Mouse (Mus musculus): Measurements from ENCODE around the gene Smtnl2. TPM values are rescaled to one million over a fixed set of nuclear protein-coding genes. Genes with fewer than 3 reads are reported as not detected.
"Not testable (repeated sequence)": the region's sequence is repeated elsewhere in the genome, so short reads cannot be mapped to it uniquely, and the experiment has no call there.

Gene Smtnl2
- polyA plus RNA-seq, 1 experiment from 2014 or later = 4.7 TPM

DNA sequence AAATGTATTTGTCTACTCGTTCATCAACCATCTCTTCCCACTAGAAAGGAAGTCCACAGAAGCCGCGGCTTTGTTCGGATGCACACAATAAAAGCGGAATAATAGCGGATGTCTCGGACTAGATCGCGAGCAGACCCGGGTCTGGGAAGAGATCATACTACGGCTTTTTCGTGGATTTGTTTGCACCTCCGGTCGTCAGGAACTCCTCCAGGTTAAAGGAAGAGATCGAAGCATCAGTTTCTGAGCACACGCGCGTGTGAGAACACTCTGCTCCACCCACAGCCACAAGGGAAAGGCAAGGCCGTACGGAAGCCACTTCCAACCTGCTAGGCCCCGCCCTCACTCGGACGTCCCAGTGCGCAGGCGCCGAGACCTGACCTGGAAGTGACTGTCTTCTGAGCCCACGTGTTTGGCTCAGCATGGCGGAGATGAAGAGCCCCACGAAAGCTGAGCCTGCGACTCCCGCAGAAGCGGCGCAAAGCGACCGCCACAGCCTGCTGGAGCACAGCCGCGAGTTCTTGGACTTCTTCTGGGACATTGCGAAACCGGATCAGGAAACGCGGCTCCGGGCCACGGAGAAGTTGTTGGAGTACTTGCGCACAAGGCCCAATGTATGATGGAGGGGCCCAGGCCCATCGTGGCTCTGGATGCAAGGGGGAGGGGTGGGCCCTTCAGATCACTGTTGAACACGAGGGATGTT, 29.6 kb upstream of the Smtnl2 start, which contains the start of gene Mybbp1a:
TSS of gene Mybbp1a (plus strand) at position 391 of the 700 bp plus-strand sequence.
- DNase-seq (ENCODE audit: low spot score) (peak; percentile 99), ATAC-seq (ENCODE audit: low FRiP score) (peak; percentile 91)
- Histone ChIP-seq H3K4me3 (ENCODE audit: low read depth, low read length) (peak within 1 kb of the TSS; percentile 67), H3K4me1 (replicated peaks; ENCODE audit: control insufficient read depth, insufficient read depth, low read length) (no peaks in the 10 kb centered on the region; the same call in 1 of the 2 replicates), H3K9ac (ENCODE audit: low read depth, low read length) (peak within 1 kb of the TSS; percentile 73), H3K9me3 (ENCODE audit: control insufficient read depth, low read length) (no peaks in the 10 kb centered on the region), H3K4me2 (replicated peaks; ENCODE audit: low read depth, low read length) (peak within 1 kb of the TSS; percentile 64), H3K36me3 (ENCODE audit: control insufficient read depth, insufficient read depth, low read length) (peaks cover 17% of the 10 kb centered on the region), H3K27me3 (ENCODE audit: control insufficient read depth, insufficient read depth, low read length) (no peaks in the 10 kb centered on the region), H3K27ac (ENCODE audit: low read depth, low read length) (peak within 1 kb of the TSS; percentile 76)
- WGBS = under 1% methylated on average over 46 of the region's 46 CpGs

GRCm38 (mm10) chr11:72440597-72440964, 29.1 kb upstream of the Smtnl2 start:
- ATAC-seq (ENCODE audit: low FRiP score) = peak; percentile 28; the same call in 1 of the 2 replicates
- H3K9me3 ChIP-seq (ENCODE audit: control insufficient read depth, low read length) = not testable (repeated sequence)

GRCm38 (mm10) chr11:72438411-72438810, 26.9 kb upstream of the Smtnl2 start:
- no peaks in the 10 kb centered on the region for H3K27me3 ChIP-seq (ENCODE audit: control insufficient read depth, insufficient read depth, low read length)
- DNase-seq (ENCODE audit: low spot score) (no peak), ATAC-seq (ENCODE audit: low FRiP score) (no peak)
- H3K9me3 ChIP-seq (ENCODE audit: control insufficient read depth, low read length) = no peaks in the 10 kb centered on the region
- 72% methylated on average over 4 of the region's 4 CpGs for WGBS
- H3K4me2 ChIP-seq (replicated peaks; ENCODE audit: low read depth, low read length) = no peak overlapping the region
- H3K4me3 ChIP-seq (ENCODE audit: low read depth, low read length) = no peak overlapping the region
- H3K4me1 ChIP-seq (replicated peaks; ENCODE audit: control insufficient read depth, insufficient read depth, low read length) = no peaks in the 10 kb centered on the region; the same call in 1 of the 2 replicates
- H3K27ac ChIP-seq (ENCODE audit: low read depth, low read length) = no peak overlapping the region
- no peak overlapping the region for H3K9ac ChIP-seq (ENCODE audit: low read depth, low read length)
- H3K36me3 ChIP-seq (ENCODE audit: control insufficient read depth, insufficient read depth, low read length) = no peaks in the 10 kb centered on the region; the same call in 1 of the 2 replicates

More at GRCm38 (mm10) chr11:72440597-72440964, 29.1 kb upstream of the Smtnl2 start:
- not testable (repeated sequence) for H3K27me3 ChIP-seq (ENCODE audit: control insufficient read depth, insufficient read depth, low read length); H3K4me1 ChIP-seq (replicated peaks; ENCODE audit: control insufficient read depth, insufficient read depth, low read length); DNase-seq (ENCODE audit: low spot score)
- peak overlapping the region; percentile 64 for H3K4me2 ChIP-seq (replicated peaks; ENCODE audit: low read depth, low read length)
- H3K36me3 ChIP-seq (ENCODE audit: control insufficient read depth, insufficient read depth, low read length) = peaks cover 12% of the 10 kb centered on the region
- H3K4me3 ChIP-seq (ENCODE audit: low read depth, low read length) = peak overlapping the region; percentile 67
- H3K27ac ChIP-seq (ENCODE audit: low read depth, low read length) = peak overlapping the region; percentile 76
- peak overlapping the region; percentile 73 for H3K9ac ChIP-seq (ENCODE audit: low read depth, low read length)
- WGBS = 47% methylated on average over 6 of the region's 6 CpGs

DNA sequence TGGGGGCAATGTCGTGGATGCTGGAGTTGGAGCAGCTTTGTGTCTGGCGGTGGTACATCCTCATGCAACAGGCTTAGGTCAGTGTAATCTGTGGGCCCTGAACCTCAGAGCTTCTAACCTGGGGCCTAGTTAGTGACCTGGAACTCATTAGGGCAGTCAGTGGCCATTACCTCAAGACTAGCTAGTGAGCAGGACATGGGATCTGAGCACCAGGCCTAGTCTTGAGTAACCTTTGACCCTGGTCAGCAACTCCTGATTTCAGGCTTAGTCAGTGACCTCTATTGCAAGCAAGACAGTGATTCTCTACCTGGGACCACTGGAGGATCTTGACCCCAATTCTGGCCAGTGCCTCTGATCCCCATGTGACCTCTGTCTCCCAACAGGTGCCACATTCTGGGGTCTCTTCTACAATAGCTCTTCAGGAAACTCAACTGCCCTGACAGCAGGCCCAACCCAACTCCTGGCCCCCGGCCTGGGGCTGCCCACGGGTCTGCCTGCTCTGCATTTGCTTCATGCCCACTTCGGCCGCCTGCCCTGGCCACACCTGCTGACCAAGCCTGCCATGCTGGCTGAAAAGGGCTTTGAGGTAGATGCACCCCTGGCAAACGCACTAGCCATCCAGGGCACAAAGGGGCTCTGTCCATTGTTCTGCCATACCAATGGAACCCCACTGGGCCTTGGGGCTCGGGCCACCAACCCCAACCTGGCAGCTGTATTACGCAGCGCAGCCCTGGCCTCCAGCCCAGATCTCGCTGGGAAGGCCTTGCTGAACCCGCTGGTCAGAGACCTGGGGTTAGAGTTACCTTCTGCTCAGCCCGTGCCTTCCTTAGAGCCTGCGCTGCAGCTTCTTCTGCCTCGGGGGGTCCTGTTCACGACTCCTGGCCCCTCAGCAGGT, 25.5 kb upstream of the Smtnl2 start:
- no peak overlapping the region for H3K27ac ChIP-seq (ENCODE audit: low read depth, low read length)
- no peaks in the 10 kb centered on the region for H3K9me3 ChIP-seq (ENCODE audit: control insufficient read depth, low read length)
- WGBS = 80% methylated on average over 16 of the region's 16 CpGs
- no peaks in the 10 kb centered on the region for H3K27me3 ChIP-seq (ENCODE audit: control insufficient read depth, insufficient read depth, low read length)
- H3K9ac ChIP-seq (ENCODE audit: low read depth, low read length) = no peak overlapping the region
- no peaks in the 10 kb centered on the region for H3K36me3 ChIP-seq (ENCODE audit: control insufficient read depth, insufficient read depth, low read length)
- no peaks in the 10 kb centered on the region; the same call in 1 of the 2 replicates for H3K4me1 ChIP-seq (replicated peaks; ENCODE audit: control insufficient read depth, insufficient read depth, low read length)
- DNase-seq (ENCODE audit: low spot score) (no peak), ATAC-seq (ENCODE audit: low FRiP score) (no peak)
- no peak overlapping the region for H3K4me3 ChIP-seq (ENCODE audit: low read depth, low read length)
- H3K4me2 ChIP-seq (replicated peaks; ENCODE audit: low read depth, low read length) = no peak overlapping the region

DNA sequence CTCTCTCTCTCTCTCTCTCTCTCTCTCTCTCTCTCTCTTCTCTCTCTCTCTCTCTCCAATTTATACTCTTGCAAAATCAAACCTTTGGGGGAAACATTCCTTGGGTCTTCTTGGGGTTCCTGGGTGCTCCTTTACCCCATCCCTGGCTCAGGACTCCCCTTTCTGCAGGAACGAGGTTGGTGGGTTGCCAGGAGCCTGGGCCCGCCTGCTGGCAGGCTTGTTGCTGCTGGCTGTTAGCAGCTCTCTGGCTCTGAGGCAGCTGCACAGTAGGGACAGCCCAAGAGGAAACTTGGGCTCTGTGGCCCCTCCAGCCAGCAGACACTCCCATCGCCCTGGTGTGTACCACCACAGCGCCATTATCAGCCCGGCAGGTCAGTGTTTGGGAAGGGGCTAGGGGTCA, 24.8 kb upstream of the Smtnl2 start:
- Histone ChIP-seq H3K4me2 (replicated peaks; ENCODE audit: low read depth, low read length) (no peak overlapping the region), H3K4me3 (ENCODE audit: low read depth, low read length) (no peak overlapping the region), H3K36me3 (ENCODE audit: control insufficient read depth, insufficient read depth, low read length) (no peaks in the 10 kb centered on the region), H3K27ac (ENCODE audit: low read depth, low read length) (no peak overlapping the region), H3K9me3 (ENCODE audit: control insufficient read depth, low read length) (no peaks in the 10 kb centered on the region), H3K9ac (ENCODE audit: low read depth, low read length) (no peak overlapping the region), H3K4me1 (replicated peaks; ENCODE audit: control insufficient read depth, insufficient read depth, low read length) (no peaks in the 10 kb centered on the region), H3K27me3 (ENCODE audit: control insufficient read depth, insufficient read depth, low read length) (no peaks in the 10 kb centered on the region)
- WGBS = 80% methylated on average over 5 of the region's 5 CpGs
- DNase-seq (ENCODE audit: low spot score) = no peak
- no peak for ATAC-seq (ENCODE audit: low FRiP score)

DNA sequence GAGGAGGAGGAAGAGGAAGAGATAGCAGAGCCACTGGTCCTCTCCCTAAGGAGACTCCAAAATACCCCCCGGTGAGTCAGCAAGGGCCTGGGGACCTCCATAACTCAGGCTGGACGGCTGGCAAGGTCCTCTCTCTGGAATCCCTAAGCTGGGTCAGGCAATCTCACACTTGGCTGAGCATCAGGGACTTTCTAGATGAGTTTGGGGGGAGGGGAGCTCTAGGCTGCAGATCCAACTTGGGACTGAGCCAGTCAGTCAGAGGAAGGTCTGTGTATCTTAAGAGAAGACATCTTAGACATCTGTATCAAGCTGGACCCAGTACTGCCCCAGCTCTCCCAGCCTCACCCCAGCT, 24.2 kb upstream of the Smtnl2 start:
- no peaks in the 10 kb centered on the region for H3K36me3 ChIP-seq (ENCODE audit: control insufficient read depth, insufficient read depth, low read length)
- DNase-seq (ENCODE audit: low spot score) (no peak), ATAC-seq (ENCODE audit: low FRiP score) (no peak)

DNA sequence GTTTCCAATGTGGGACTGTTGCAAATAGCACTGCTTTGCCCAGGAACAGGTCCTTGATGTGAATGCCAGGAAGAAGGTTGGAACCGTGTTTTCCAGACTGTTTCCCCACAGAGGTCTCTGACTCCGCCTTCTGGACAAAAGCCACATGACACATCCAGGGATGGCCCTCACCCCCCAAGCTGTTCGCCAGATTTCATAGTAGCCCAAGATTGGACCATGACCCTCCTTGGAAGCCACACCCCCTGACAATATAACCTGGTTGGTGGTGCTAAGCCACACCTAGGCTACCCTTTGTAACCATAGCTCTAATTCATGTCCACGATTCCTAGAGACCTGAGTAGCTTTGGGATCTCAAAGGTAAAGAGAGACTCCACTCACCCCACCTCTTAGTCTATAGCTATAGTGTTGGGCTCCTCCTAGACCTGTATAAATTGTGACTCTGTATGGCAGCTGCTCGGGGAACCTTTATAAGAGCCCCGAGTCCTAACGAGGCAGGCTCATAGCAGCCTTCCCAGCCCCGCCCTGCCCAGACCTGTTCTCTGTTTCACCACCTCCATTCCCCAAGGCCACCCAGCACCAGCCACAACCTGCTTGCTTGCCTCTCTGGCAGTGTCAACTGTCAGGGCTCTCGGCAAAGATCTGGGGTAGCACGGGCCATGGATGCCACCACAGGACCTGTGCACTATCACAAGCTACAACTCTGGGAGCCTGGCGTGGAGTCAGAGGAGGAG, 23.6 kb upstream of the Smtnl2 start, which contains the start of gene Ggt6:
TSS of gene Ggt6 (plus strand) at position 564 of the 731 bp plus-strand sequence.
- H3K36me3 ChIP-seq (ENCODE audit: control insufficient read depth, insufficient read depth, low read length) = no peaks in the 10 kb centered on the region
- no peak within 1 kb of the TSS for H3K27ac ChIP-seq (ENCODE audit: low read depth, low read length)
- no peak within 1 kb of the TSS for H3K9ac ChIP-seq (ENCODE audit: low read depth, low read length)
- no peaks in the 10 kb centered on the region for H3K4me1 ChIP-seq (replicated peaks; ENCODE audit: control insufficient read depth, insufficient read depth, low read length)
- DNase-seq (ENCODE audit: low spot score) (no peak), ATAC-seq (ENCODE audit: low FRiP score) (no peak)
- H3K27me3 ChIP-seq (ENCODE audit: control insufficient read depth, insufficient read depth, low read length) = no peaks in the 10 kb centered on the region
- no peak within 1 kb of the TSS for H3K4me3 ChIP-seq (ENCODE audit: low read depth, low read length)
- 76% methylated on average over 11 of the region's 11 CpGs for WGBS
- no peak within 1 kb of the TSS for H3K4me2 ChIP-seq (replicated peaks; ENCODE audit: low read depth, low read length)
- no peaks in the 10 kb centered on the region for H3K9me3 ChIP-seq (ENCODE audit: control insufficient read depth, low read length)

More for the DNA sequence above, 24.2 kb upstream of the Smtnl2 start:
- Histone ChIP-seq H3K4me3 (ENCODE audit: low read depth, low read length) (no peak overlapping the region), H3K9ac (ENCODE audit: low read depth, low read length) (no peak overlapping the region), H3K27me3 (ENCODE audit: control insufficient read depth, insufficient read depth, low read length) (no peaks in the 10 kb centered on the region), H3K27ac (ENCODE audit: low read depth, low read length) (no peak overlapping the region), H3K4me2 (replicated peaks; ENCODE audit: low read depth, low read length) (no peak overlapping the region), H3K4me1 (replicated peaks; ENCODE audit: control insufficient read depth, insufficient read depth, low read length) (no peaks in the 10 kb centered on the region), H3K9me3 (ENCODE audit: control insufficient read depth, low read length) (no peaks in the 10 kb centered on the region)
- WGBS = 53% methylated on average over 2 of the region's 2 CpGs

GRCm38 (mm10) chr11:72430311-72431068, 19.0 kb upstream of the Smtnl2 start:
- H3K9ac ChIP-seq (ENCODE audit: low read depth, low read length); H3K36me3 ChIP-seq (ENCODE audit: control insufficient read depth, insufficient read depth, low read length); ATAC-seq (ENCODE audit: low FRiP score); H3K4me3 ChIP-seq (ENCODE audit: low read depth, low read length); H3K27ac ChIP-seq (ENCODE audit: low read depth, low read length); H3K27me3 ChIP-seq (ENCODE audit: control insufficient read depth, insufficient read depth, low read length); H3K9me3 ChIP-seq (ENCODE audit: control insufficient read depth, low read length); H3K4me2 ChIP-seq (replicated peaks; ENCODE audit: low read depth, low read length); DNase-seq (ENCODE audit: low spot score); H3K4me1 ChIP-seq (replicated peaks; ENCODE audit: control insufficient read depth, insufficient read depth, low read length): not testable (repeated sequence)
- WGBS = 67% methylated on average over 9 of the region's 9 CpGs
